Mouse (Mus musculus) kidney, adult 2 months (tissue): ENCODE results near the gene Erbb2.

Experiments used
- CTCF ChIP-seq: fragments of 200-500 bp; conservative IDR thresholded peaks from 2 replicates; pipeline ENCODE4 v1.5.1; 2011; ENCODE audit warnings: low read depth, mild to moderate bottlenecking, control low read depth, low read length, moderate library complexity, mixed read lengths; ENCODE audit not compliant: insufficient read depth, insufficient read length
- POLR2A ChIP-seq: fragments of 200-500 bp; IDR thresholded peaks from one replicate; pipeline ENCODE4 v1.6.1; 2011; ENCODE audit warnings: low read depth, low read length, control low read depth

- no peak for TF ChIP-seq CTCF
- no peak for TF ChIP-seq POLR2A
These were observed 32.2 kb upstream of the Erbb2 start for GRCm38 (mm10) chr11:98380106-98380505.
